Mouse (Mus musculus) MEL (cell line): ENCODE data around the gene Degs1. TPM values are rescaled to one million over a fixed set of nuclear protein-coding genes. Genes with fewer than 3 reads are reported as not detected.

Experiments used
- DNase-seq: peaks from one replicate; pipeline ENCODE4 v3.0.0; 2011; ENCODE audit warnings: low read depth, low spot score
- H3K27ac ChIP-seq: 2 replicates; pipeline ENCODE4 v1.5.1; 2012; ENCODE audit warnings: low read depth, mild to moderate bottlenecking, control low read depth, low read length, moderate library complexity; ENCODE audit not compliant: control insufficient read depth
- H3K27me3 ChIP-seq, 2 experiments: fragments of 150-350 bp in 1 of 2; sonication (generic) in 1 of 2; 2 replicates each; pipeline ENCODE4 v1.6.1; 2012; ENCODE audit warnings: low read length in 2 of 2, mild to moderate bottlenecking in 2 of 2, improper control_type of control experiment in 1 of 2, moderate library complexity in 1 of 2; ENCODE audit not compliant: insufficient read depth in 2 of 2, control insufficient read depth in 1 of 2
- H3K36me3 ChIP-seq, 2 experiments: 2 replicates each; pipeline ENCODE4 v1.6.1; 2012 to 2014; ENCODE audit warnings: low read length in 2 of 2, improper control_type of control experiment in 1 of 2, inconsistent platforms in 1 of 2, mild to moderate bottlenecking in 1 of 2; ENCODE audit not compliant: insufficient read depth in 2 of 2, control insufficient read depth in 1 of 2
- H3K4me1 ChIP-seq, 2 experiments: fragments of 150-350 bp in 1 of 2; sonication (generic) in 1 of 2; 2 replicates each; pipeline ENCODE4 v1.6.1; 2012; ENCODE audit warnings: low read length in 2 of 2, improper control_type of control experiment in 1 of 2, mild to moderate bottlenecking in 1 of 2; ENCODE audit not compliant: insufficient read depth in 2 of 2, control insufficient read depth in 1 of 2
- H3K4me3 ChIP-seq, 2 experiments: fragments of 150-350 bp in 1 of 2; sonication (generic) in 1 of 2; 2 replicates each; pipeline ENCODE4 v1.5.1; 2012; ENCODE audit warnings: low read depth in 2 of 2, low read length in 2 of 2, mild to moderate bottlenecking in 2 of 2, moderate library complexity in 2 of 2, control low read depth in 1 of 2, improper control_type of control experiment in 1 of 2; ENCODE audit not compliant: control insufficient read depth in 1 of 2, insufficient read depth in 1 of 2
- H3K79me2 ChIP-seq: 2 replicates; pipeline ENCODE4 v1.6.1; 2012; ENCODE audit warnings: mild to moderate bottlenecking, low read length, moderate library complexity; ENCODE audit not compliant: control insufficient read depth, poor library complexity, insufficient read depth
- H3K9ac ChIP-seq: 2 replicates; pipeline ENCODE4 v1.6.1; 2012; ENCODE audit warnings: low read depth, mild to moderate bottlenecking, control low read depth, low read length, moderate library complexity; ENCODE audit not compliant: control insufficient read depth, poor library complexity, severe bottlenecking
- H3K9me3 ChIP-seq: fragments of 150-350 bp; sonication (generic); replicated peaks from 2 replicates; pipeline ENCODE4 v1.6.1; 2012; ENCODE audit warnings: mild to moderate bottlenecking, low read length, improper control_type of control experiment, moderate library complexity; ENCODE audit not compliant: insufficient read depth
- CHD2 ChIP-seq: IDR thresholded peaks from 2 replicates; pipeline ENCODE4 v1.6.1; 2011; ENCODE audit warnings: low read length, improper control_type of control experiment
- CTCF ChIP-seq, 3 experiments: IDR thresholded peaks in 2 of 3; conservative IDR thresholded peaks in 1 of 3; 2 replicates each; pipeline ENCODE4 v1.5.1; 2011 to 2012; ENCODE audit warnings: low read length in 3 of 3, low read depth in 2 of 3, mild to moderate bottlenecking in 2 of 3, improper control_type of control experiment in 1 of 3, inconsistent platforms in 1 of 3, mixed read lengths in 1 of 3, moderate library complexity in 1 of 3; ENCODE audit not compliant: control insufficient read depth in 1 of 3, insufficient read depth in 1 of 3, poor library complexity in 1 of 3, severe bottlenecking in 1 of 3
- KAT2A ChIP-seq: conservative IDR thresholded peaks from 2 replicates; pipeline ENCODE4 v1.6.1; 2012; ENCODE audit warnings: low read depth, low read length, improper control_type of control experiment, inconsistent platforms
- MAFK ChIP-seq: IDR thresholded peaks from 2 replicates; pipeline ENCODE4 v1.6.1; 2011; ENCODE audit warnings: low read depth, mild to moderate bottlenecking, low read length, improper control_type of control experiment, borderline replicate concordance
- MAZ ChIP-seq: IDR thresholded peaks from 2 replicates; pipeline ENCODE4 v1.6.1; 2012; ENCODE audit warnings: low read depth, mild to moderate bottlenecking, inconsistent platforms, low read length, improper control_type of control experiment
- MXI1 ChIP-seq: IDR thresholded peaks from 2 replicates; pipeline ENCODE4 v1.6.1; 2011; ENCODE audit warnings: mild to moderate bottlenecking, low read depth, low read length, improper control_type of control experiment
- POLR2A ChIP-seq, 2 experiments: IDR thresholded peaks; 2 replicates each; pipeline ENCODE4 v1.6.1; 2011 to 2012; ENCODE audit warnings: low read length in 2 of 2, mild to moderate bottlenecking in 2 of 2, control low read depth in 1 of 2, improper control_type of control experiment in 1 of 2, low read depth in 1 of 2, moderate library complexity in 1 of 2; ENCODE audit not compliant: control insufficient read depth in 1 of 2, insufficient read depth in 1 of 2, poor library complexity in 1 of 2
- RCOR1 ChIP-seq: IDR thresholded peaks from 2 replicates; pipeline ENCODE4 v1.6.1; 2012; ENCODE audit warnings: low read depth, mild to moderate bottlenecking, inconsistent platforms, low read length, improper control_type of control experiment
- SIN3A ChIP-seq: IDR thresholded peaks from 2 replicates; pipeline ENCODE4 v1.6.1; 2012; ENCODE audit warnings: low read length, improper control_type of control experiment, inconsistent platforms
- TBP ChIP-seq: IDR thresholded peaks from 2 replicates; pipeline ENCODE4 v1.8.0; 2011; ENCODE audit warnings: low read depth, low read length, improper control_type of control experiment
- TCF12 ChIP-seq: IDR thresholded peaks from 2 replicates; pipeline ENCODE4 v1.6.1; 2014; ENCODE audit warnings: low read depth, mild to moderate bottlenecking, inconsistent platforms, low read length, improper control_type of control experiment, moderate library complexity
- ZC3H11A ChIP-seq: IDR thresholded peaks from 2 replicates; pipeline ENCODE4 v1.6.1; 2012; ENCODE audit warnings: low read depth, mild to moderate bottlenecking, inconsistent platforms, low read length, improper control_type of control experiment
- ZNF384 ChIP-seq: IDR thresholded peaks from 2 replicates; pipeline ENCODE4 v1.6.1; 2012; ENCODE audit warnings: low read depth, mild to moderate bottlenecking, inconsistent platforms, low read length, improper control_type of control experiment
- polyA plus RNA-seq, 2 experiments: library from polyadenylated mRNA; stranded (reverse) in 1 of 2; unstranded in 1 of 2; fragments of >175 nt in 1 of 2; fragments of >200 nt in 1 of 2; gene quantifications; 2 replicates each; pipeline versions ENCODE4 v1.2.1 to v1.2.4; 2012; ENCODE audit warnings: low replicate concordance in 2 of 2, low read depth in 1 of 2; ENCODE audit not compliant: insufficient read length in 2 of 2, insufficient read depth in 1 of 2, missing spikeins in 1 of 2
- total RNA-seq: library from RNA; depleted of rRNA; stranded (reverse); fragments of 300-350 nt; gene quantifications from 2 replicates; pipeline ENCODE4 v1.2.3, GENCODE M21; 2012

Degs1 gene
- total and polyA plus RNA-seq, 3 experiments: 46.3 to 54.3 TPM; not detected in 1

- DNase-seq: no peak
- H3K36me3 ChIP-seq: peaks cover 0 to under 1% of the 10 kb centered on the region in 2 experiments
- no peak overlapping the region for H3K9ac ChIP-seq
- H3K27ac ChIP-seq: no peak overlapping the region
- H3K27me3 ChIP-seq: no peaks in the 10 kb centered on the region
- H3K4me1 ChIP-seq: no peaks in the 10 kb centered on the region
- H3K9me3 ChIP-seq: no peaks in the 10 kb centered on the region
- H3K79me2 ChIP-seq: no peaks in the 10 kb centered on the region
- H3K4me3 ChIP-seq: no peak overlapping the region
- TF ChIP-seq TCF12 (no peak), MAZ (no peak), CTCF (IDR thresholded peaks at IDR 0.05 in 2 of 3, conservative IDR thresholded peaks at IDR 0.05 in 1 of 3; ENCODE audit: control insufficient read depth in 1 of 3, insufficient read depth in 1 of 3, low read depth in 2 of 3, low read length in 3 of 3, poor library complexity in 1 of 3, severe bottlenecking in 1 of 3) (no peak), KAT2A (no peak), ZNF384 (no peak), MXI1 (no peak), ZC3H11A (no peak)
- TF ChIP-seq, all 39 proteins: peak for 0
These were observed 27.7 kb upstream of the Degs1 start for GRCm38 (mm10) chr1:182310316-182310715.

DNA sequence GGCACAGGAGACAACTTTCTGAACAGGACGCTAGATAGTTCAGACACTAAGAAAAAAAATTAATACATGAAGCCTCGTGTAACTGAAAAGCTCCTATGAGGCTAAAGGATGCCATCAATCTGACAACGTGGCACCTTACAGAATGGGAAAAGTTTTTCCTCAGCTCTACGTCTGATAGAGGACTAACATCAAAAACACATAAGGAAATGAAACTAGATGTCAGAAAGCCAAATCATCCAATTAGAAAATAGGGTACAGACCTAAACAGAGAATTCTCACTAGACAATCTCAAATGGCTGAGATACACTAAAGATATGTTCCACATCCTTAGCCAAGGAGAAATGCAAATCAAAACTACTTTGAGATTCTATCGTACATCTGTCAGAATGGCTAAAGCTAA, 26.8 kb upstream of the Degs1 start:
- Histone ChIP-seq H3K27ac (no peak overlapping the region), H3K79me2 (no peaks in the 10 kb centered on the region), H3K9me3 (no peaks in the 10 kb centered on the region), H3K9ac (no peak overlapping the region), H3K27me3 (no peaks in the 10 kb centered on the region), H3K36me3 (no peaks in the 10 kb centered on the region; a peak in 3 of 4 replicates), H3K4me3 (no peak overlapping the region), H3K4me1 (no peaks in the 10 kb centered on the region)
- no peak for DNase-seq
- TF ChIP-seq SIN3A: no peak

DNA sequence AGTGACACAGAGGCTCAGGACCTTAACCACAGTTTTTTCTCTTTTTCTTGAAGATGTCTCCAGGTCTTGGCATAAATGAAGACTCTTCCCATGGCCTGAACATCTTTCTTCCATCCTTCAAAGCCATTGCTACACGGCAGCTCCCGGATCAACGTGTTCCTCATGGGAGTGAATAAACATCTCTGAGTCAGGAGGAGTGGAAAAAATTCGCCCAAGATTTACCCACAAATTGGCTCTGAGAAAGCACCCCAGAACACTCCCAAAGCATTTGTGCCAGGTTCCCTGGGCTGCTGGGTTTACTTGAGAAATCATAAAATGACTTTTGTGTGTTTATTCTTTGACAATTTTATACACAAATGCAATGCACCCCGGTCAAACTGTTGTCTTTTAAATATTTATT, 20.3 kb upstream of the Degs1 start:
- no peak for TF ChIP-seq TBP
- TF ChIP-seq RCOR1: no peak
- TF ChIP-seq CHD2: no peak
- TF ChIP-seq CTCF (IDR thresholded peaks at IDR 0.05 in 2 of 3, conservative IDR thresholded peaks at IDR 0.05 in 1 of 3; ENCODE audit: control insufficient read depth in 1 of 3, insufficient read depth in 1 of 3, low read depth in 2 of 3, low read length in 3 of 3, poor library complexity in 1 of 3, severe bottlenecking in 1 of 3): no peak
- no peak for TF ChIP-seq POLR2A (IDR thresholded peaks at IDR 0.05; ENCODE audit: control insufficient read depth in 1 of 2, insufficient read depth in 1 of 2, low read depth in 1 of 2, low read length in 2 of 2, poor library complexity in 1 of 2)
- TF ChIP-seq MAFK: no peak

More for the DNA sequence above, 20.3 kb upstream of the Degs1 start:
- no peak overlapping the region for H3K27ac ChIP-seq
- no peaks in the 10 kb centered on the region for H3K4me1 ChIP-seq
- no peak for DNase-seq
- H3K79me2 ChIP-seq: no peaks in the 10 kb centered on the region
- H3K36me3 ChIP-seq: no peaks in the 10 kb centered on the region
- no peaks in the 10 kb centered on the region for H3K9me3 ChIP-seq
- peaks cover 0 to 2% of the 10 kb centered on the region in 2 experiments; a peak in 2 of 4 replicates for H3K27me3 ChIP-seq
- H3K4me3 ChIP-seq: no peak overlapping the region
- H3K9ac ChIP-seq: no peak overlapping the region
